Mouse (Mus musculus): Measurements from ENCODE around the gene Lcp1. TPM values are rescaled to one million over a fixed set of nuclear protein-coding genes. Genes with fewer than 3 reads are reported as not detected.

Lcp1 gene
- polyA plus RNA-seq, 1 experiment from 2014 or later, result 23.4 TPM

DNA sequence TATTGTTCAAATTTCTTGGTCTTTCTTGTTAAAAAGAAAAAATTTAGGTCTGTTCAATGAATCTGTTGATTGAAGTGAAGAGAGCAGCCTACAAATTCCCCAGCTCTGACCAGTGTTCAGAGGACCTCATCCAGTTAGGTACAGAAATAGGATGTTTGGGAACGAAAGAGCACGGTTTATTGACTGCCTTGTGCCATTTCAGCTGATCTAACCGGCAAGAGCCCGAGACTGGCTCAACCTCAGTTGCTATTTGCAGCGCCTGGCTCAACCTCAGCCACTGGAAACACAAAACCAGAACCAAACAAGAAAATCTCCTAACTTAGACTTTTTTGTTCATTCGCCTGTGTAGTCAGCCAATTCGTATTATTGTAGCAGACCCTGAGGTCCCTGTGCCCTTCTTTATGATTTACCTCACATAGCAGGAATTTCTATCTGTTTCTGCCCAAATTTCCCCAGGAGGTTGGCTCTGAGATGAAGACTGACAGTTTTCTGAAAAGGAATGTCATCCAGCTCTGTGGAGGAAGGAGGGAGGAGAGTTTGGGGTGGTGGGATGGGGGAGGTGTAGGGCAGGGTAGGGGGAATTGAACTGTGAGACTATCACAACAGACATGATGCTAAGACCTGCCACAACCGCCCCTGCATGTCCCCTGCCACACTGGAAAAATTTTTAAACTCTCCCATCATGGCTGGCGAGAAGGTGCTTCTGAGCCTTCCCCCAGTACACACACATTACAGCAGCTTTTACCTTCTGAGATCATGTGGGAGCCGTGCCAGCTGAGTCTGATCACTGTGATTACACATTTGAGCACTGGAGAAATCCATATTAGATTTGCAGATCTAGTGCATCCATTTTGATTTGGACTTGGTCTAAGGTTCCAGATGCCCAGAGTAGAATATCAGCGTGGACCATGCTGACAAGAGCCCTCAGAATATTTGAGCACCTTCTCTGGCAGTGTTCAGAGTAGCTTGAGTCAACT is 115.4 kb downstream of the Lcp1 start:
- no peak for ATAC-seq (ENCODE audit: low FRiP score, low TSS enrichment)
- WGBS, result 83% methylated on average over 11 of the region's 11 CpGs
- H3K9ac ChIP-seq (replicated peaks; ENCODE audit: low read length), result no peak overlapping the region

DNA sequence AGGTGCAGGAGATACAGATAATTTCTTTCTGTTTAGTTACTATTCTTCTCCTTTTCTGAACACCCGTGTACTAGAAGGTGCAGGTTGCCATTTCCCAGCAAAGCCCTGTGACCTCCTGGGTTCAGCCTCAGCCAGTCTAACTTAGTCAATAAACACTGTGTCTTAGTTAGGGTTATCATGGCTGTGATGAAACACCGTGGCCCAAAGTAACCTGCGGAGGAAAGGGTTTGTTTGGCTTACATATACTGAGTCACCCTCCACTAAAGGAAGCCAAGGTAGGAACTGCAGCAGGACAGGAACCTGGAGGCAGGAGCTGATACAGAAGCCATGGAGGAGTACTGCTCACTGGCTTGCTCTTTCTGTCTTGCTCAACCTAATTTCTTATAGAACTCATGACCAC is 119.5 kb downstream of the Lcp1 start:
- no peak overlapping the region for H3K4me2 ChIP-seq (replicated peaks; ENCODE audit: low read depth, low read length)
- ATAC-seq (ENCODE audit: low FRiP score, low TSS enrichment), result no peak
- no peaks in the 10 kb centered on the region for H3K9me3 ChIP-seq (ENCODE audit: low read length)
- no peaks in the 10 kb centered on the region for H3K27me3 ChIP-seq (ENCODE audit: insufficient read depth, low read length)
- 82% methylated on average over 3 of the region's 3 CpGs for whole genome bisulfite sequencing
- no peak overlapping the region for H3K27ac ChIP-seq (ENCODE audit: low read length)
- no peak overlapping the region for H3K9ac ChIP-seq (replicated peaks; ENCODE audit: low read length)
- H3K36me3 ChIP-seq (ENCODE audit: insufficient read depth, low read length), result no peaks in the 10 kb centered on the region
- H3K4me1 ChIP-seq (ENCODE audit: insufficient read depth, low read length), result no peaks in the 10 kb centered on the region
- H3K4me3 ChIP-seq (ENCODE audit: low read length), result no peak overlapping the region

More for the DNA sequence above, 115.4 kb downstream of the Lcp1 start:
- no peak overlapping the region for H3K4me3 ChIP-seq (ENCODE audit: low read length)
- H3K27ac ChIP-seq (ENCODE audit: low read length), result no peak overlapping the region
- H3K36me3 ChIP-seq (ENCODE audit: insufficient read depth, low read length), result no peaks in the 10 kb centered on the region
- H3K9me3 ChIP-seq (ENCODE audit: low read length), result no peaks in the 10 kb centered on the region
- H3K4me1 ChIP-seq (ENCODE audit: insufficient read depth, low read length), result 0 out of 2 replicates have a peak, but pooled peaks cover 6% of the 10 kb centered on the region
- no peaks in the 10 kb centered on the region for H3K27me3 ChIP-seq (ENCODE audit: insufficient read depth, low read length)
- no peak overlapping the region for H3K4me2 ChIP-seq (replicated peaks; ENCODE audit: low read depth, low read length)

DNA sequence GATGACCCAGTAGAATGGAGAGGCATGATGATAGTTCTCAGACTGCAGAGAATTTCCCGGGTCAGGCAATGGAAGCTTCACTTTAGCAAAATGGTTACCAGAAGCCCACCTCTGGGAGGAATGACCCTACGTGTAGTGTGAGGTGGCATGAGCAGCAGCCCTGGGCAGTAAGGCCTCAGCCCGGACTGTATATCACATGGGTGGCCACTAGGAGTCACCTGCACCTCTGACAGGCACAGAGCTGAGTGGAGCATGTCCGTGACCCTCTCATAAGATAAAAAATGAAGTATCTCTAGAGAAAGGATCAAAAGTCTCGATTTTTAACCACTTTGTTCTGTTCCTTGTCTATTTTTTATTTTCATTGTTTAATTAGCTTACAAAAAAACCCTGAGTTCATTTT is 125.6 kb downstream of the Lcp1 start:
- H3K36me3 ChIP-seq (ENCODE audit: insufficient read depth, low read length), result no peaks in the 10 kb centered on the region
- no peaks in the 10 kb centered on the region for H3K4me1 ChIP-seq (ENCODE audit: insufficient read depth, low read length)
- H3K4me3 ChIP-seq (ENCODE audit: low read length), result no peak overlapping the region
- no peak overlapping the region for H3K4me2 ChIP-seq (replicated peaks; ENCODE audit: low read depth, low read length)
- no peak overlapping the region for H3K9ac ChIP-seq (replicated peaks; ENCODE audit: low read length)
- no peak overlapping the region for H3K27ac ChIP-seq (ENCODE audit: low read length)
- no peaks in the 10 kb centered on the region for H3K27me3 ChIP-seq (ENCODE audit: insufficient read depth, low read length)
- no peak for ATAC-seq (ENCODE audit: low FRiP score, low TSS enrichment)
- no peaks in the 10 kb centered on the region for H3K9me3 ChIP-seq (ENCODE audit: low read length)
- 50% methylated on average over 5 of the region's 5 CpGs for WGBS

DNA sequence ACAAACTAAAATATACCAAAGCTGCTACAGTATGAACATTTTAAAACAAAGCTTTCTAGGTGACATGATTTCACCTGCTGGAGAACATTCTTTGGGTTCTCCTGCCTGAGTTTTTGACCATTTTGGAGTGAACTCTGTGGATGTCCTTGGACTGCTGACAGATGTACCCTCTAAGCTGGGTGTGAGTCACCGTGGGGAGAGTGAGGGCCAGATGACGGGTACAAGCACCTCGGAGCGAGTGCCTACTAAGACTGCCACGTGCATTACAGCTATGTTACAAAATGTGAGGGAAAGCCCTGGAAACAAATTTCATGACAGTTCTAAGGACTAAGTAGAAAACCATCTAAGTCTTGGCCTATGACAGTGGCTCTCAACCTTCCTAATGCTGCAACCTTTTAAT is 138.6 kb downstream of the Lcp1 start:
- Histone ChIP-seq H3K9me3 (ENCODE audit: low read length) (no peaks in the 10 kb centered on the region), H3K27ac (ENCODE audit: low read length) (no peak overlapping the region), H3K27me3 (ENCODE audit: insufficient read depth, low read length) (no peaks in the 10 kb centered on the region; the same call in 1 of the 2 replicates), H3K9ac (replicated peaks; ENCODE audit: low read length) (no peak overlapping the region), H3K4me2 (replicated peaks; ENCODE audit: low read depth, low read length) (no peak overlapping the region), H3K4me1 (ENCODE audit: insufficient read depth, low read length) (no peaks in the 10 kb centered on the region), H3K36me3 (ENCODE audit: insufficient read depth, low read length) (no peaks in the 10 kb centered on the region), H3K4me3 (ENCODE audit: low read length) (no peak overlapping the region)
- WGBS, result 88% methylated on average over 5 of the region's 5 CpGs
- no peak for ATAC-seq (ENCODE audit: low FRiP score, low TSS enrichment)

DNA sequence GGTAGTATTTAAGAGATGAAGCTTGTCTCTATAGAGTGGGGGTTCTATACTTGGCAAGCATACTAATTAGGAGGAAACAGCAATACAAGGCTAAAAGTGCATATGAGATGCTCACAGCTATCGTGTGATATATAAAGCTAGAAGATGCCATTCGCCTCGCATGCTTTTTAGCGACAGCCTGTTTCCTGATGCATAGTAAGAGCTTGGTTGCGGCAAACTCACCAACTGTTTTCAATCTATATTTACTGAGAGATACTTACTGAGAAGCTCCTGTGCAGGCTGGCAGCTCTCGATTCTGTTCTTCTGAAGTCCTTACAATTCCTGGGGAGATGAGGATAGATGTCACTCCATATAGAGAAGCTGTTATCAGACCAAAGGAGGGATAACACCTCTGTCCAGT is 148.8 kb downstream of the Lcp1 start:
- Histone ChIP-seq H3K4me2 (replicated peaks; ENCODE audit: low read depth, low read length) (no peak overlapping the region), H3K9ac (replicated peaks; ENCODE audit: low read length) (no peak overlapping the region), H3K27me3 (ENCODE audit: insufficient read depth, low read length) (no peaks in the 10 kb centered on the region; the same call in none of the 2 replicates), H3K4me1 (ENCODE audit: insufficient read depth, low read length) (peaks cover 3% of the 10 kb centered on the region; the same call in 1 of the 2 replicates), H3K27ac (ENCODE audit: low read length) (no peak overlapping the region), H3K36me3 (ENCODE audit: insufficient read depth, low read length) (no peaks in the 10 kb centered on the region), H3K4me3 (ENCODE audit: low read length) (no peak overlapping the region), H3K9me3 (ENCODE audit: low read length) (no peaks in the 10 kb centered on the region)
- 82% methylated on average over 6 of the region's 6 CpGs for WGBS
- no peak for ATAC-seq (ENCODE audit: low FRiP score, low TSS enrichment)

DNA sequence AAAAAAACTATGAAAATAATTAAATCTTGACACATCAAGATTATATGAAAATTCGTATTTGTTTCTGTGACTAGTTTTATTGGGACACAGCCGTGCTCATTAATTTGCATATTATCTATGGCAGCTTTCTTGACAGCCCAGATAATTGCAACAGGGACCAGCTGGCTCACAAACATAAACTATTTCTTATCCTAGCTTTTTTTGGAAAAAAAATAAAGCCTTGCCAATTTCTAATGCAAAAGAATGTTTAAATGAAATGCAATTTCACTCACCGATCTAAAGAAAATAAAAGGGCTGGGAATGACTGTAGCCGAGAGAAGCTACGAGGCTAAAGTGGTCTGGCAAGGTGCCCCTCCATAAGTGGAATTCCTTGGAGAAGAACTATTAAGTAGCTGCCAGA is 149.5 kb downstream of the Lcp1 start:
- no peak for ATAC-seq (ENCODE audit: low FRiP score, low TSS enrichment)
- Histone ChIP-seq H3K27me3 (ENCODE audit: insufficient read depth, low read length) (no peaks in the 10 kb centered on the region; the same call in none of the 2 replicates), H3K9me3 (ENCODE audit: low read length) (no peaks in the 10 kb centered on the region), H3K27ac (ENCODE audit: low read length) (no peak overlapping the region), H3K36me3 (ENCODE audit: insufficient read depth, low read length) (no peaks in the 10 kb centered on the region), H3K4me3 (ENCODE audit: low read length) (no peak overlapping the region), H3K4me1 (ENCODE audit: insufficient read depth, low read length) (peaks cover 9% of the 10 kb centered on the region), H3K9ac (replicated peaks; ENCODE audit: low read length) (no peak overlapping the region), H3K4me2 (replicated peaks; ENCODE audit: low read depth, low read length) (no peak overlapping the region)
- WGBS, result 54% methylated on average over 5 of the region's 5 CpGs

Small RNA genes within 50 kb of the gene (microRNA-seq; reads per million reads assigned to microRNA genes)
- not detected for gene Gm44482

Other genes starting within 250 kb of the Lcp1 start
- 18.3 and 24.5 TPM in 2 replicates for gene Lrch1, start 183.2 kb upstream of the Lcp1 start, polyA plus RNA-seq (2015; fragmentation: Nextera tagmentation; extraction: Ambion mirVana)
- 0.34 and 0.58 TPM in 2 replicates for gene Rubcnl, start 115.1 kb upstream of the Lcp1 start, polyA plus RNA-seq (2015; fragmentation: Nextera tagmentation; extraction: Ambion mirVana)
- gene Lrrc63, start 220 bp upstream of the Lcp1 start, polyA plus RNA-seq (2015; fragmentation: Nextera tagmentation; extraction: Ambion mirVana), result not detected in 2 replicates
- 18.2 and 19.8 TPM in 2 replicates for gene Cpb2, start 111.2 kb downstream of the Lcp1 start, polyA plus RNA-seq (2015; fragmentation: Nextera tagmentation; extraction: Ambion mirVana)
- 32.7 and 36.2 TPM in 2 replicates for gene Zc3h13, start 153.3 kb downstream of the Lcp1 start, polyA plus RNA-seq (2015; fragmentation: Nextera tagmentation; extraction: Ambion mirVana)

Data from kidney, embryonic 16.5 days (tissue).